Mouse (Mus musculus) embryo, embryonic 11 days (tissue): ENCODE results near the gene Kremen1.

Experiments
- DNase-seq: peaks from one replicate; pipeline ENCODE4 v3.0.0-alpha.2; 2015

Kremen1 gene

GRCm38 (mm10) chr11:5215401-5216187, 45.8 kb downstream of the Kremen1 start:
- no peak for DNase-seq

GRCm38 (mm10) chr11:5214483-5215040, 46.8 kb downstream of the Kremen1 start:
- DNase-seq = no peak

- no peak for DNase-seq
Measured at GRCm38 (mm10) chr11:5203054-5203453, 58.3 kb downstream of the Kremen1 start.

- DNase-seq = no peak
Measured at GRCm38 (mm10) chr11:5201799-5202680, 59.3 kb downstream of the Kremen1 start.

GRCm38 (mm10) chr11:5199879-5200278, 61.5 kb downstream of the Kremen1 start:
- DNase-seq = no peak

GRCm38 (mm10) chr11:5197068-5197467, 64.3 kb downstream of the Kremen1 start:
- DNase-seq = no peak

- DNase-seq = no peak
Measured at GRCm38 (mm10) chr11:5196583-5196982, 64.8 kb downstream of the Kremen1 start.

- no peak for DNase-seq
Measured at GRCm38 (mm10) chr11:5193576-5193881, 67.8 kb downstream of the Kremen1 start.

GRCm38 (mm10) chr11:5192840-5193575, 68.3 kb downstream of the Kremen1 start:
- DNase-seq = no peak

- no peak for DNase-seq
Measured at GRCm38 (mm10) chr11:5192084-5192516, 69.3 kb downstream of the Kremen1 start.

GRCm38 (mm10) chr11:5189239-5189933, 72.0 kb downstream of the Kremen1 start:
- peak; percentile 42 for DNase-seq

- no peak for DNase-seq
Measured at GRCm38 (mm10) chr11:5188170-5188569, 73.2 kb downstream of the Kremen1 start.

GRCm38 (mm10) chr11:5184832-5185231, 76.5 kb downstream of the Kremen1 start:
- DNase-seq = no peak

GRCm38 (mm10) chr11:5184250-5184649, 77.1 kb downstream of the Kremen1 start:
- DNase-seq = peak; percentile 50

- DNase-seq = no peak
Measured at GRCm38 (mm10) chr11:5182870-5183269, 78.5 kb downstream of the Kremen1 start.

GRCm38 (mm10) chr11:5181850-5182404, 79.4 kb downstream of the Kremen1 start:
- peak; percentile 82 for DNase-seq

GRCm38 (mm10) chr11:5179391-5179790, 82.0 kb downstream of the Kremen1 start:
- DNase-seq = no peak

GRCm38 (mm10) chr11:5177171-5177570, 84.2 kb downstream of the Kremen1 start:
- no peak for DNase-seq

GRCm38 (mm10) chr11:5176685-5177084, 84.7 kb downstream of the Kremen1 start:
- no peak for DNase-seq

GRCm38 (mm10) chr11:5175866-5176265, 85.5 kb downstream of the Kremen1 start:
- no peak for DNase-seq

- no peak for DNase-seq
Measured at GRCm38 (mm10) chr11:5175141-5175540, 86.2 kb downstream of the Kremen1 start.

GRCm38 (mm10) chr11:5172861-5173260, 88.5 kb downstream of the Kremen1 start:
- no peak for DNase-seq
